Mouse (Mus musculus) midbrain, embryonic 11.5 days (tissue): Measurements from ENCODE around the gene Gdpd3. TPM values are rescaled to one million over a fixed set of nuclear protein-coding genes. Genes with fewer than 3 reads are reported as not detected.
"Not testable (repeated sequence)": the region's sequence is repeated elsewhere in the genome, so short reads cannot be mapped to it uniquely, and the experiment has no call there.

Source experiments
- ATAC-seq: fragments of 200-750 bp; cut with Nextera tagmentation; 2 replicates; pipeline ENCODE4 v1.8.0; 2017; ENCODE audit warnings: moderate TSS enrichment, moderate library complexity; ENCODE audit not compliant: low FRiP score
- DNase-seq: peaks from one replicate; pipeline ENCODE4 v3.0.0; 2015; ENCODE audit warnings: low spot score; ENCODE audit errors: missing footprints
- H3K27ac ChIP-seq: fragments of 300-500 bp; sonication (generic); 2 replicates; pipeline ENCODE4 v1.5.1; 2014; ENCODE audit warnings: low read depth, low read length
- H3K27me3 ChIP-seq: fragments of 300-500 bp; sonication (generic); 2 replicates; pipeline ENCODE4 v1.6.1; 2014; ENCODE audit warnings: mild to moderate bottlenecking, low read length, moderate library complexity, mixed read lengths; ENCODE audit not compliant: control insufficient read depth, insufficient read depth
- H3K36me3 ChIP-seq: fragments of 300-500 bp; sonication (generic); 2 replicates; pipeline ENCODE4 v1.6.1; 2014; ENCODE audit warnings: mild to moderate bottlenecking, low read length, moderate library complexity, mixed read lengths; ENCODE audit not compliant: control insufficient read depth, insufficient read depth
- H3K4me1 ChIP-seq: fragments of 300-500 bp; sonication (generic); 2 replicates; pipeline ENCODE4 v1.6.1; 2014; ENCODE audit warnings: low read length; ENCODE audit not compliant: control insufficient read depth, insufficient read depth
- H3K4me2 ChIP-seq: fragments of 300-500 bp; sonication (generic); 2 replicates; pipeline ENCODE4 v1.6.1; 2014; ENCODE audit warnings: mild to moderate bottlenecking, moderate library complexity
- H3K4me3 ChIP-seq: fragments of 300-500 bp; sonication (generic); 2 replicates; pipeline ENCODE4 v1.5.1; 2014; ENCODE audit warnings: low read depth, low read length
- H3K9ac ChIP-seq: fragments of 300-500 bp; sonication (generic); 2 replicates; pipeline ENCODE4 v1.6.1; 2014; ENCODE audit warnings: low read length
- H3K9me3 ChIP-seq: fragments of 300-500 bp; sonication (generic); 2 replicates; pipeline ENCODE4 v1.6.1; 2016; ENCODE audit warnings: low read length; ENCODE audit not compliant: control insufficient read depth
- WGBS: fragments of 180-500 bp; shearing (Covaris S2); extraction: QIAGEN DNeasy Blood & Tissue Kit; methylation state at CpG from one replicate; pipeline ENCODE4 v1.1.7; 2014; 5-methylcytosine and 5-hydroxymethylcytosine counted together
- polyA plus RNA-seq: library from polyadenylated mRNA; unstranded; fragments of >200 nt; fragmentation: Nextera tagmentation; extraction: Ambion mirVana; gene quantifications from 2 replicates; pipeline ENCODE4 v1.2.1, GENCODE M21; 2014

The Gdpd3 gene
- 0.57 and 0.86 TPM in 2 replicates for polyA plus RNA-seq

DNA sequence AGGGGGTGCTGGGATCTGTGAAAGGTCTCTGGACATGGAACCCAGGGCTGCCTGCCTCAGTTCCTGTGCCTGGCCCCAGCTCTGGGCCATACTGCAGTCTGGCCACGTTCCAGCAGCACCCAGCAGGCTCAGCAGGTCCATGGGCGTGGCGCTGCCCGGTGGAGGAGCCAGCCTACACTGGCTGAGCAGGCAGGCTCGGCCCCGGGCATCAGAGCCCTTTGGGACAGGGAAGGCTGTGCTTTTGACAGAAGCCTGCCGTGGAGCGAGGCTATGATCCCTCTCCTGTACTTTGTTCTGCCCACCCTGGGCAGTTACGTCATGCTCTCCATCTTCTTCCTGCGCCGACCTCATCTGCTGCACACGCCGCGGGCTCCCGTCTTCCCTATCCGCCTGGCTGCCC, at the start of gene Gdpd3:
Gdpd3 (plus strand) TSS at position 134 of the 400 bp plus-strand sequence.
- 94% methylated on average over 16 of the region's 16 CpGs for WGBS
- ATAC-seq: no peak
- H3K36me3 ChIP-seq: peaks cover 23% of the 10 kb centered on the region
- no peak for DNase-seq
- no peak within 1 kb of the TSS for H3K4me3 ChIP-seq
- no peaks in the 10 kb centered on the region for H3K4me1 ChIP-seq
- H3K27ac ChIP-seq: no peak within 1 kb of the TSS
- no peaks in the 10 kb centered on the region for H3K27me3 ChIP-seq
- H3K4me2 ChIP-seq: no peak within 1 kb of the TSS
- H3K9ac ChIP-seq: no peak within 1 kb of the TSS
- no peaks in the 10 kb centered on the region for H3K9me3 ChIP-seq

DNA sequence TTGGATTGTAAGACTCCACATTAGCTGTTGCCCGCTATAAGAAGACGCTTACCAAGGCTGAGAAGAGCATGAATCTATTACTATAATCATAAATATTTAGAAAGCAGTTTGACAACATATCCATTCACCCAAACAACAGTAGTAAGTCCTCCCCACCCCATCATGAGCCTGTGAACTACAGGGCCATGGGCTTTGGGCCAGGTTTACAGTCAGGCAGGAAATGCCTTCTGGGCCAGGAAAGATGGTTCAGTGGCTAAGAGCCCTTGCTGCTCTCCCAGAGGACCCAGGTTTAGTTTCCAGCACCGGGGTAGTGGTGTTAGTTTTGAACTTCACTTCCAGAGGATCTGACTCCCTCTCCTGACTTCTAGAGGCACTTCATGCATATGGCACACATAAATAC, 48.6 kb upstream of the Gdpd3 start:
- ATAC-seq: no peak
- DNase-seq: no peak
- Histone ChIP-seq H3K4me3 (no peak overlapping the region), H3K9ac (no peak overlapping the region), H3K4me1 (no peaks in the 10 kb centered on the region), H3K27me3 (no peaks in the 10 kb centered on the region), H3K4me2 (no peak overlapping the region), H3K27ac (no peak overlapping the region), H3K36me3 (no peaks in the 10 kb centered on the region), H3K9me3 (no peaks in the 10 kb centered on the region)
- WGBS: 88% methylated on average over 3 of the region's 3 CpGs

DNA sequence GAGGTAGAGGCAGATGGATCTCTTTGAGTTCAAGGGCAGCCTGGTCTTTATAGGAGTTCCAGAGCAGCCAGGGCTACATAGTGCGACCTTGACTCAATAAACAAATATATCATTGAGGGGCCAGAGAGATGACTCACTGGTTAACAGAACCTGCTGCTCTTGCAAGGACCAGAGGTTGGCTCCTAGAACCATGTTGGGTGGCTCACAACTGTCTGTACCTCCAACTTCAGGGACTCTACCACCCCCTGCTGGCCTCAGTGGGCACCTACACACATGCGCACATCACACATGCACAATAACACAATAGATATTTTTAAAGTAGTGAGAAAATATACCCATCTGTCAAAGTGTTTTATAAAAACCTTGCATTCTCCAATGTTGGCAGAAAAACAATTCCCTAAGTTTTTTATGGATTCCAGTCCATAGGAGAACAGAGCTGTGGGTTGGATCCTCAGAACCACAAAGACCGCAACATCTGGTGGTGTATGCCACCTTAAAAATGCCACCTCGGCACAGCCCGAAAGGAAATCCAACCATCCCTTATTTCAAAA, 47.3 kb upstream of the Gdpd3 start:
- ATAC-seq: no peak
- 94% methylated on average over 5 of the region's 5 CpGs for WGBS

DNA sequence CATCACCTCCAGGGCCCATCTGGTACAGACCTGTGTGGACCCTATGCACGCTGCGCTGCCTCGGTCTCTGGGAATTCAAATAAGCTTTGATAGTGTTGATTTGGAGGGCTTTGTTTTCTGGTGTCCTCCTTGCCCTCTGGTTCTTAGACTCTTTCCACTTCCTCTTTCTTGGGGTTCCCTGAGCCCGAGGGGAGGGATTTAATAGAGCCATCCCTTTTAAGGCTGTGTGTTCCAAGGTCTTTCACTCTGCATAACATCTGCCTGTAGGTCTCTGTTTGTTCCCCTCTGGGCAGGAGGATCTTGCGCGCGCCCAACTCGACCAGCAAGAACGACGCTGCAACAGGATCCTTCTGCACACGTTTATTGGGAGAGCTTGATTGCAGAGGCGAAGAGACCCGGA, 44.5 kb upstream of the Gdpd3 start:
- DNase-seq (no peak), ATAC-seq (no peak)
- no peaks in the 10 kb centered on the region for H3K4me1 ChIP-seq
- no peak overlapping the region for H3K4me2 ChIP-seq
- no peak overlapping the region for H3K27ac ChIP-seq
- 92% methylated on average over 13 of the region's 13 CpGs for WGBS
- H3K9ac ChIP-seq: no peak overlapping the region
- no peaks in the 10 kb centered on the region for H3K9me3 ChIP-seq
- no peaks in the 10 kb centered on the region for H3K36me3 ChIP-seq
- no peaks in the 10 kb centered on the region for H3K27me3 ChIP-seq
- H3K4me3 ChIP-seq: no peak overlapping the region

More for the DNA sequence above, 47.3 kb upstream of the Gdpd3 start:
- no peaks in the 10 kb centered on the region for H3K36me3 ChIP-seq
- H3K4me1 ChIP-seq: no peaks in the 10 kb centered on the region
- H3K9ac ChIP-seq: no peak overlapping the region
- H3K9me3 ChIP-seq: no peaks in the 10 kb centered on the region
- no peak overlapping the region for H3K4me2 ChIP-seq
- no peak overlapping the region for H3K27ac ChIP-seq
- DNase-seq: no peak
- no peaks in the 10 kb centered on the region for H3K27me3 ChIP-seq
- H3K4me3 ChIP-seq: no peak overlapping the region

DNA sequence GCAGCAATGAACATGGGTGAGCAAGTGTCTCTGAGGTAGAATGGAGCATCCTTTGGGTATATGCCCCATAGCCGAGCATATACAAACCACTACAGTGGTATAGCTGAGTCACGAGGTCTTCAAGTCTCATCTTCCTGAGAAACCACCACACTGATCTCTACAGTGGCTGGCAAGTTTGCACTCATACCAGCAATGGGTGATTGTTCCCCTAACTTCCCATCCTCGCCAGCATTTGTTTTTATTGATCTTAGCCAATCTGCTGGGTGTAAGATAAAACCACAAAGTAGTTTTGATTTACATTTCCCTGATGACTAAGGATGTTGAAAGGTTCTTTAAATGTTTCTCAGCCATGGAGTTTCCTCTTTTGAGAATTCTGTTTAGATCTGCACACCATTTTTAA, 41.1 kb upstream of the Gdpd3 start:
- Histone ChIP-seq H3K4me1 (no peaks in the 10 kb centered on the region), H3K27me3 (no peaks in the 10 kb centered on the region), H3K9ac (no peak overlapping the region), H3K36me3 (no peaks in the 10 kb centered on the region), H3K4me2 (no peak overlapping the region), H3K9me3 (no peaks in the 10 kb centered on the region), H3K4me3 (no peak overlapping the region), H3K27ac (no peak overlapping the region)
- ATAC-seq (no peak), DNase-seq (no peak)
- 79% methylated on average over 3 of the region's 3 CpGs for WGBS

DNA sequence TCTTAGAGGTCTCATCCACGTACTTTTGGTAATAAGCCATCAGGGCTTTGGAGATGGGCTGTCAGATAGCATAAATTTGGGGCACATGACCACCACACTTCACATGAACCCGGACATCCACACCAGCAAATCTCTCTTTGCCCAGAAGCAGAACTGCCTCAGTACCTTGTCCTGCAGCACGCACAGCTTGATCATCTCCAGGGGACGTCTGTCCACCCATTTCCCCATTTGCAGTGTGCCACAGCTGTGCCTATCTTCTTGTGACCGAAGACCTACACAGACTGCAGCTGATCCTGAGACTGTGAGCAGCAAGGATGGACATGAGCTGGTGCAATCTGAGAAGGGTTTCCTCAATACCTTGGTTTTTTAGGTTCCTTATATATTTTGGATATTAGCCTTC, 40.5 kb upstream of the Gdpd3 start:
- ATAC-seq: no peak
- H3K27me3 ChIP-seq: no peaks in the 10 kb centered on the region
- no peaks in the 10 kb centered on the region for H3K4me1 ChIP-seq
- H3K9ac ChIP-seq: no peak overlapping the region
- no peaks in the 10 kb centered on the region for H3K9me3 ChIP-seq
- WGBS: 86% methylated on average over 5 of the region's 5 CpGs
- DNase-seq: no peak
- H3K4me3 ChIP-seq: no peak overlapping the region
- H3K27ac ChIP-seq: no peak overlapping the region
- H3K36me3 ChIP-seq: no peaks in the 10 kb centered on the region
- no peak overlapping the region for H3K4me2 ChIP-seq

DNA sequence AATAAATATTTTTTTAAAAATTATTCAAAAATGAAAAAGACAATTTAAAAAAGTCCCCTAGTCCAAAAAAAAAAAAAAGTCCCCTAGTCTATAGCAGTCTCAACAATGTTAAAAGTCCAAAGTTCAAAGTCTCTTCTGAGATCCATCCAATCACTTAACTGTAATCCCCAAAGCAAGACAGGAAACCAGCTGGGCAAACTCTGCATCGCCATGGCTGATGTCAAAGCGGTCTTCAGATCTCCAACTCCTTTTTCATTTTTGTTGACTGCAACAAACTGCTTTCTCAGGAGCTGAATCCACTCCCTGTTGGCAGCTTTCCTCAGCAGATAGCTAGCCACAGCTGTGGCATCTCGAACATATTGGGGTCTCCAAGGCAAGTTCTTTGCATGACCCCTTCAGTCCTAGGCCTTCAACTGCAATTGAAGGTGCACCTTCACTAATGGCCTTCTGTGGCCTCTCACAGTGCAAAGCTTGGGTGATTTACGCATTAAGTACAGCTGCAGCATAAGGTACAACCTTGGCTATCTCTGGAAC, 35.8 kb upstream of the Gdpd3 start:
- not testable (repeated sequence) for H3K27me3 ChIP-seq, H3K9me3 ChIP-seq, H3K4me3 ChIP-seq, H3K27ac ChIP-seq, H3K4me2 ChIP-seq, DNase-seq, H3K36me3 ChIP-seq, H3K9ac ChIP-seq, H3K4me1 ChIP-seq, ATAC-seq
- 83% methylated on average over 4 of the region's 4 CpGs for WGBS

DNA sequence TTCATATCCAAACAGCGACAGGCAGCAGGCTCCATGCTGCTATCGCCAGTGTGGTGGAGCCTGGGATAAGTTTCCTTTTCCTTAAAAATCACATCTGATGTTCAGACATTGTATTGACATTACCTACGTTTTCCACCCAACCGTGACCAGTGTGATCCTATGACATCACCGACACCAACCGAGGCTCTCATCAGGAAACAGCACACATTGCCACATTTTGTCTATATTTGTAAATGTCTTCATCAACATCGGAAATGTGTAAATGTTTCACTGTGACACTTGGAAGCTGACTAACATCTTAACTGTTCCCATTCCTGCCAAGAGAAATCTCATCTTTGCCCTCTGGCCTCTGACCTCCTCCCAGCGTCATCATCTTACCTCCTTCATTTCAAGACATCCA, 30.0 kb upstream of the Gdpd3 start:
- Histone ChIP-seq H3K9me3 (no peaks in the 10 kb centered on the region), H3K9ac (no peak overlapping the region), H3K4me3 (no peak overlapping the region), H3K27me3 (no peaks in the 10 kb centered on the region), H3K4me2 (no peak overlapping the region), H3K36me3 (no peaks in the 10 kb centered on the region), H3K4me1 (no peaks in the 10 kb centered on the region), H3K27ac (no peak overlapping the region)
- ATAC-seq (no peak), DNase-seq (no peak)
- 82% methylated on average over 8 of the region's 8 CpGs for WGBS

DNA sequence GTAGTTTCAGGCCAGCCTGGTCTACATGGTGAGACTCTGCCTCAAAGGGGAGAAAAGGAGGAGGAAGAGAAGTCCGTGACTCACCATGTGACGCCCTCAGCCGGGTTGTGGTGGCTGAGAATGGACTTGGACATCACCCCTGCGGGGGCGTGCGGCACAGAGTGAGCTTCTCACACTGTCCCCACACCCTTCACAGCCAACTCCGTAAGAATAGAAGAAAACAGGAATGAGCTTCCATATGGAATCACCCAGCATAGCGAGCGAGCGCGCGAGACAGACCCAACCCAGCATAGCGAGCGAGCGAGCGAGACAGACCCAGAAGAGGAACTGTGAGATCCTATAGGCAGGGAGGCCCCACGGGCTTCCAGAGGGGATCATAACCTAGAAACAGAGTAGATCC, 26.6 kb upstream of the Gdpd3 start:
- Histone ChIP-seq H3K36me3 (no peaks in the 10 kb centered on the region), H3K9ac (no peak overlapping the region), H3K27ac (no peak overlapping the region), H3K27me3 (no peaks in the 10 kb centered on the region), H3K4me1 (no peaks in the 10 kb centered on the region), H3K4me2 (no peak overlapping the region), H3K9me3 (no peaks in the 10 kb centered on the region), H3K4me3 (no peak overlapping the region)
- DNase-seq (no peak), ATAC-seq (no peak)
- 85% methylated on average over 17 of the region's 17 CpGs for WGBS
